Mouse (Mus musculus): Measurements from ENCODE around the gene Csnk2b. TPM values are rescaled to one million over a fixed set of nuclear protein-coding genes. Genes with fewer than 3 reads are reported as not detected.

Csnk2b gene
- polyA plus RNA-seq, 1 experiment from 2014 or later = 361 TPM

DNA sequence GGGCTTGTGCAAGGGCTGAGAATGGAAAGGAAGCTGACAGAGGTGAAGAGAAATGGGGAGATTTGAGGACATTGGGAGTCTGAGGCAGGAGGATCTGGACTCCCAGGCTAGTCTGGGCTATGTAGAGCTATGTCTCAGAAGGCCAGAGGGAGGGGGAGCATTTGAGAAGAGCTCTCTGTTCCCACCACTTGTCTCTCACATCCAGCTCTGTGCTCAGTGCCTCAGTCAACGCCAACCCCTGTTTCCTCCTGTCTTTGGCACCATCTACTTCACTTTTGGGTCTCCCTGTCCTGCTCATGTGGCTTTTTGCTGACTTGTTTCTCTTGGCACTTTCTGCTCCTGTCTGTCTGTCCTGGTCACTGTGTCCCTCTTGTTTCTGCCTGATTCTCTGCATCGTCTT is 44.6 kb downstream of the Csnk2b start:
- Histone ChIP-seq H3K4me3 (ENCODE audit: low read depth, low read length) (no peak overlapping the region), H3K9me3 (ENCODE audit: control insufficient read depth, low read length) (no peaks in the 10 kb centered on the region), H3K27me3 (ENCODE audit: control insufficient read depth, insufficient read depth, low read length) (no peaks in the 10 kb centered on the region), H3K9ac (replicated peaks; ENCODE audit: low read depth, low read length) (no peak overlapping the region), H3K4me2 (ENCODE audit: low read depth, low read length) (no peak overlapping the region; the same call in 1 of the 2 replicates), H3K36me3 (ENCODE audit: control insufficient read depth, insufficient read depth, low read length) (no peaks in the 10 kb centered on the region), H3K27ac (ENCODE audit: low read depth, low read length) (no peak overlapping the region), H3K4me1 (ENCODE audit: control insufficient read depth, insufficient read depth, low read length) (peaks cover 5% of the 10 kb centered on the region; the same call in 1 of the 2 replicates)
- 22% methylated on average over 2 of the region's 2 CpGs for WGBS
- ATAC-seq (ENCODE audit: low read depth) = no peak

DNA sequence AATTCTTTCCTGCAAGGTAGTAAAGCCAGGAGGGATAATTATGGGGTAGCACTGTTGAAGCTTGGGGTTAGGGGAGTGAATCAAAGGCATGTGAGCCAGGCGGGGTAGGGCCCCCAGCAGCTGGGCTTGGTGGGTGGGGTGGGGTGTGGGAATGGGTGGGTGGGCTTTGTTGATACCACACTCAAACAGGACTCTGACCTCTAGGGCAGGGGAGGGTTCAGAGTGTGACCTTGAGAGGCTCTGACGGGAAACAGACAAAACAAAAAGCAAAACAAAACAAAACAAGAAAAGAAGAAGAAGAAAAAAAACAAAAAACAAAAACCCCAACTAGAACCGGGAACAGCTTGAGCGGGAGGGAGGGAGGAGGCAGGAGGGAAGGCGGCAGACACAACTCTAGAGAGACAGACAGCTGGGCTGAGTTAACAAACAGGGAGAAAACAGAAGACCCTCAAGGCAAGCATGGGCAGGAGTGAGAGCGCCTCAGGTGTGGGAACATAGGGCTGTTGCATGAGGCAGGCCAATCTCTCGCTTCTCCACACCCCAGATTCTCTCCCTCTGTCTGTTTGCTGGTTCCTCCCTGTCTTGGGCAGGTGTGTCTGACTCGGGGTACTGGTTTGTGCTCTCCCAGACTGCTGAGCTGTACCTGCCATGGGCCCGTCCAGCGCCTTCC is 45.2 kb downstream of the Csnk2b start, which contains the start of gene Ly6g6e:
Ly6g6e (plus strand) TSS at position 396 of the 670 bp plus-strand sequence.
- H3K27ac ChIP-seq (ENCODE audit: low read depth, low read length) = no peak within 1 kb of the TSS
- WGBS = 31% methylated on average over 10 of the region's 10 CpGs
- no peaks in the 10 kb centered on the region for H3K36me3 ChIP-seq (ENCODE audit: control insufficient read depth, insufficient read depth, low read length)
- no peak for ATAC-seq (ENCODE audit: low read depth)
- H3K4me3 ChIP-seq (ENCODE audit: low read depth, low read length) = peak within 1 kb of the TSS; percentile 9
- H3K27me3 ChIP-seq (ENCODE audit: control insufficient read depth, insufficient read depth, low read length) = no peaks in the 10 kb centered on the region
- peak within 1 kb of the TSS; percentile 15; the same call in 1 of the 2 replicates for H3K4me2 ChIP-seq (ENCODE audit: low read depth, low read length)
- peaks cover 5% of the 10 kb centered on the region; the same call in 1 of the 2 replicates for H3K4me1 ChIP-seq (ENCODE audit: control insufficient read depth, insufficient read depth, low read length)
- no peak within 1 kb of the TSS for H3K9ac ChIP-seq (replicated peaks; ENCODE audit: low read depth, low read length)
- H3K9me3 ChIP-seq (ENCODE audit: control insufficient read depth, low read length) = no peaks in the 10 kb centered on the region

DNA sequence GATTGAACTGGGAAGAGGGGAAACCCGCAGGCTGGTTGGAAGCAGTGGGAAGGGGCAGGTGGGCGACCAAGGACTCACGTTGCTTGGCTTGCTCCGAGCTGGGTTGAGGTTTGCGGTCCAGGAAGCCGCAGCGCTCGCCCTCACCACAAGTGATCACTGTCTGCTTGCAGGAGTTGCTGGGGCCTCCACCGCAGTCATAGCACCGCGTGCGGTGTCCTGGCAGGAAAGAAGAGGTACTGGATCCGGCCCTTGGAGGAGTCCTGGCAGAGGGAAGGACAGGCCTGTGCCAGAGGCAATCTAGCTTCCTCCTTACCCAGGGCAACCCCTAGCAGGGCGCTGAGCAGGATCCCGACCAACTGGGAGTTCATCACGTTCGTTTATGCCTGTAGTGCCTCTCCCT is 47.8 kb downstream of the Csnk2b start:
- WGBS = 35% methylated on average over 17 of the region's 17 CpGs
- H3K9me3 ChIP-seq (ENCODE audit: control insufficient read depth, low read length) = no peaks in the 10 kb centered on the region

DNA sequence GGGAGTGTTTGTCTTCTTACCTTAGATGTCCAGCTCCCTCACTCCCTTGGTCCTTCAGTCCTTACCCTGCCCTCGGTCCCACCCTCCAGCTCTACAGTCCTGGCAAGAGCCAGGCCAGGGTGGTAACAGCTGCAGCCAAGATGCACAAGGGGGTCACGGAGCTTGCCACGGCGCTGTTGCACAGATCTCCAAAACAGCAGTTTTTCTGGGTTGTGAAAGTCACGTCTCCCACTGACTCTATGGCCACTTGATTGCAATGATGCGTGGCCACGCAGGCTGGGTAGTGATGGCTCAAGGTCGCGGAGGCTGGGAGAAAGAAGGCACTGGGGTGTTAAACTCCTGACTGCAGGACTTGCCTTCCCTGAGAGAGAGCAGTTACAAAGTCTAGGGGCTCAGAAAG is 50.4 kb downstream of the Csnk2b start:
- no peak overlapping the region for H3K9ac ChIP-seq (replicated peaks; ENCODE audit: low read depth, low read length)
- ATAC-seq (ENCODE audit: low read depth) = no peak
- 81% methylated on average over 9 of the region's 9 CpGs for WGBS
- no peaks in the 10 kb centered on the region for H3K4me1 ChIP-seq (ENCODE audit: control insufficient read depth, insufficient read depth, low read length)
- no peaks in the 10 kb centered on the region for H3K27me3 ChIP-seq (ENCODE audit: control insufficient read depth, insufficient read depth, low read length)
- no peak overlapping the region for H3K4me2 ChIP-seq (ENCODE audit: low read depth, low read length)
- H3K9me3 ChIP-seq (ENCODE audit: control insufficient read depth, low read length) = no peaks in the 10 kb centered on the region
- H3K36me3 ChIP-seq (ENCODE audit: control insufficient read depth, insufficient read depth, low read length) = no peaks in the 10 kb centered on the region
- no peak overlapping the region for H3K4me3 ChIP-seq (ENCODE audit: low read depth, low read length)
- no peak overlapping the region for H3K27ac ChIP-seq (ENCODE audit: low read depth, low read length)

More for the DNA sequence above, 47.8 kb downstream of the Csnk2b start:
- Histone ChIP-seq H3K4me3 (ENCODE audit: low read depth, low read length) (no peak overlapping the region), H3K36me3 (ENCODE audit: control insufficient read depth, insufficient read depth, low read length) (no peaks in the 10 kb centered on the region), H3K4me1 (ENCODE audit: control insufficient read depth, insufficient read depth, low read length) (peaks cover 5% of the 10 kb centered on the region; the same call in 1 of the 2 replicates), H3K9ac (replicated peaks; ENCODE audit: low read depth, low read length) (no peak overlapping the region), H3K4me2 (ENCODE audit: low read depth, low read length) (no peak overlapping the region), H3K27ac (ENCODE audit: low read depth, low read length) (no peak overlapping the region), H3K27me3 (ENCODE audit: control insufficient read depth, insufficient read depth, low read length) (no peaks in the 10 kb centered on the region)
- no peak for ATAC-seq (ENCODE audit: low read depth)

DNA sequence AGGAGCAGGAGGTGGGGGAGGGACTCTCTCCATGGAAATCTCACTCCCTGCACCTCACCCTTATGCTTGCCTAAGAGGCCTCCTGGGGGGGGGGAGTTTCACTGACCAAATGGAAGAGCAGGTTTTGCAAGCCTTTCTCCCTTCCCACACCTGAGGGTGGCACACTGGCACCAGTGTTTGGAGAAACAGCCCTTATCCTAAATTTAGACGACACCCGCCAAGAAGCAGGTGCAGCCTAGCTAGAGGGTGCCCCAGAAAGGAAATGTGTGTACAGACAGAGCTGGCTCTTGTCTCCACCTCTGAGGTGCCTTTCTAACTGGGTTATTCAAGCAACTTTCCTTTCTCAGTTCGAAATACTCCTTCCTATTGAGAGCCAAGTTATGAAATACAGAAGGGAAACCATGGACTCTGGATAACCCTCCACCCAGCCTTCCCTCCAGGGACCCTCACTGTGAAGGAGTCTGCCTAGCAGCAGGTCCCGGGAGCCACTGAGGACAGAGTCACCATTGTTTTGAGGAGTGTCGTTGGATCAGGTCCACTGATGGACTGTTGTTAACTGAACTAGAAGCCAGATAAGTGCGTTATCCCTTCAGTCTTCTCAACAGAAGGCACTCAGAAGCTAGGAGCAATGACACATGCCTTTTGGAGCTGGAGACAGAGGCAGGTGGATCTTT is 51.2 kb downstream of the Csnk2b start:
- Histone ChIP-seq H3K27me3 (ENCODE audit: control insufficient read depth, insufficient read depth, low read length) (no peaks in the 10 kb centered on the region), H3K27ac (ENCODE audit: low read depth, low read length) (no peak overlapping the region), H3K4me2 (ENCODE audit: low read depth, low read length) (no peak overlapping the region), H3K4me3 (ENCODE audit: low read depth, low read length) (no peak overlapping the region), H3K4me1 (ENCODE audit: control insufficient read depth, insufficient read depth, low read length) (no peaks in the 10 kb centered on the region), H3K9ac (replicated peaks; ENCODE audit: low read depth, low read length) (no peak overlapping the region), H3K36me3 (ENCODE audit: control insufficient read depth, insufficient read depth, low read length) (no peaks in the 10 kb centered on the region), H3K9me3 (ENCODE audit: control insufficient read depth, low read length) (no peaks in the 10 kb centered on the region)
- ATAC-seq (ENCODE audit: low read depth) = no peak
- WGBS = 68% methylated on average over 6 of the region's 6 CpGs

DNA sequence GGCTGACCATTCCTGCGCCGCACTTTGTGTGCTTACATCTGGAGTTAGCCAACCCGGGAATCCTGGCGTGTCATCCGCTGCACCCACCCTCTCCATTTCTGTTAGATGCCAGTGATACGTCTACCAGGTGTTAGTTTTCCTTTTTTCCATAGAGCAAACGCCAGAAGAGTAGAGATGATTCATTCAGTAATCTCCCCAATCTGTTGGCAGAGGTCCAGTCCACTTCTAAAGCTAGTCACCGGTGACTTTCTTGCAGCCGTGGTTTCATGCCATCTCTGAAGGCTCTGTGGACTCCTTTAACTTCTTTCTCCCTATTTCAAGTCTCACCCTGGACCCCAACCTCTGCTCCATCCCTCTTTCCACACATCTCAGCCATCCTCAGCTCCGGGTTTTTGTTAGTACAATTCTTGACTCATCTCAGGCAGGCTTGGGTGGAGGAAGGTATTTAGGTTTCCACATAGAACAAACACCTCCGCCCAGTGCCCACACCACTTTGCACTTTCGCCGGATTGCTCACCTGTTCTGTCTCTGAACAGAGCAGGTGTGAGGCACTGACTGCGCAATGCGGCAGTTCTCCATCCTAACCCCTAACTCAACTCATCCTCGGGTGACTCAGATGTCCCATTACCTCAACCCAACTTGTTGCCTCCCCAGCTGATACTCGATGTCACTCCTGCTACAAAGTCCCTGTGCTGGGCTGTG is 53.5 kb downstream of the Csnk2b start:
- Histone ChIP-seq H3K27ac (ENCODE audit: low read depth, low read length) (no peak overlapping the region), H3K27me3 (ENCODE audit: control insufficient read depth, insufficient read depth, low read length) (0 out of 2 replicates have a peak, but pooled peaks cover 6% of the 10 kb centered on the region), H3K4me2 (ENCODE audit: low read depth, low read length) (no peak overlapping the region), H3K4me1 (ENCODE audit: control insufficient read depth, insufficient read depth, low read length) (0 out of 2 replicates have a peak, but pooled peaks cover 9% of the 10 kb centered on the region), H3K36me3 (ENCODE audit: control insufficient read depth, insufficient read depth, low read length) (no peaks in the 10 kb centered on the region), H3K9ac (replicated peaks; ENCODE audit: low read depth, low read length) (no peak overlapping the region), H3K9me3 (ENCODE audit: control insufficient read depth, low read length) (no peaks in the 10 kb centered on the region), H3K4me3 (ENCODE audit: low read depth, low read length) (no peak overlapping the region)
- no peak for ATAC-seq (ENCODE audit: low read depth)
- 86% methylated on average over 17 of the region's 17 CpGs for WGBS

Other genes with a start within 250 kb of the Csnk2b start
- gene Zbtb12, start 242.6 kb downstream of the Csnk2b start, polyA plus RNA-seq (2014; fragmentation: Nextera tagmentation; extraction: Ambion mirVana) = 2.2 and 2.3 TPM in 2 replicates
- not detected in 2 replicates for gene Gm20547, start 240.0 kb downstream of the Csnk2b start, polyA plus RNA-seq (2014; fragmentation: Nextera tagmentation; extraction: Ambion mirVana)
- 1.5 and 2.1 TPM in 2 replicates for gene C2, start 223.8 kb downstream of the Csnk2b start, polyA plus RNA-seq (2014; fragmentation: Nextera tagmentation; extraction: Ambion mirVana)
- 78.1 and 86.8 TPM in 2 replicates for gene Ehmt2, start 223.6 kb downstream of the Csnk2b start, polyA plus RNA-seq (2014; fragmentation: Nextera tagmentation; extraction: Ambion mirVana)
- not detected in 2 replicates for gene Slc44a4, start 207.6 kb downstream of the Csnk2b start, polyA plus RNA-seq (2014; fragmentation: Nextera tagmentation; extraction: Ambion mirVana)
- 27.4 and 30.1 TPM in 2 replicates for gene Neu1, start 190.8 kb downstream of the Csnk2b start, polyA plus RNA-seq (2014; fragmentation: Nextera tagmentation; extraction: Ambion mirVana)
- gene Hspa1b, start 162.8 kb downstream of the Csnk2b start, polyA plus RNA-seq (2014; fragmentation: Nextera tagmentation; extraction: Ambion mirVana) = 0.27 and 0.35 TPM in 2 replicates
- gene Gm20481, start 152.1 kb downstream of the Csnk2b start, polyA plus RNA-seq (2014; fragmentation: Nextera tagmentation; extraction: Ambion mirVana) = not detected in 2 replicates
- 7.0 and 7.6 TPM in 2 replicates for gene Hspa1a, start 149.9 kb downstream of the Csnk2b start, polyA plus RNA-seq (2014; fragmentation: Nextera tagmentation; extraction: Ambion mirVana)
- 1.6 and 2.8 TPM in 2 replicates for gene Hspa1l, start 149.3 kb downstream of the Csnk2b start, polyA plus RNA-seq (2014; fragmentation: Nextera tagmentation; extraction: Ambion mirVana)
- 89.1 and 89.5 TPM in 2 replicates for gene Lsm2, start 140.2 kb downstream of the Csnk2b start, polyA plus RNA-seq (2014; fragmentation: Nextera tagmentation; extraction: Ambion mirVana)
- 51.4 and 56.9 TPM in 2 replicates for gene Vars, start 121.1 kb downstream of the Csnk2b start, polyA plus RNA-seq (2014; fragmentation: Nextera tagmentation; extraction: Ambion mirVana)
- 0.11 and 0.15 TPM in 2 replicates for gene Vwa7, start 105.5 kb downstream of the Csnk2b start, polyA plus RNA-seq (2014; fragmentation: Nextera tagmentation; extraction: Ambion mirVana)
- 2.1 and 2.2 TPM in 2 replicates for gene Sapcd1, start 94.0 kb downstream of the Csnk2b start, polyA plus RNA-seq (2014; fragmentation: Nextera tagmentation; extraction: Ambion mirVana)
- 1.9 and 2.2 TPM in 2 replicates for gene Msh5, start 75.3 kb downstream of the Csnk2b start, polyA plus RNA-seq (2014; fragmentation: Nextera tagmentation; extraction: Ambion mirVana)
- 13.3 and 37.0 TPM in 2 replicates for gene Clic1, start 72.1 kb downstream of the Csnk2b start, polyA plus RNA-seq (2014; fragmentation: Nextera tagmentation; extraction: Ambion mirVana)
- 269 and 303 TPM in 2 replicates for gene Ddah2, start 63.0 kb downstream of the Csnk2b start, polyA plus RNA-seq (2014; fragmentation: Nextera tagmentation; extraction: Ambion mirVana)
- not detected in 2 replicates for gene Ly6g6c, start 56.7 kb downstream of the Csnk2b start, polyA plus RNA-seq (2014; fragmentation: Nextera tagmentation; extraction: Ambion mirVana)
- 0.12 and 0.15 TPM in 2 replicates for gene Mpig6b, start 55.9 kb downstream of the Csnk2b start, polyA plus RNA-seq (2014; fragmentation: Nextera tagmentation; extraction: Ambion mirVana)
- 0.46 and 0.66 TPM in 2 replicates for gene Ly6g6e, start 45.2 kb downstream of the Csnk2b start, polyA plus RNA-seq (2014; fragmentation: Nextera tagmentation; extraction: Ambion mirVana)
- gene Ly6g6d, start 44.0 kb downstream of the Csnk2b start, polyA plus RNA-seq (2014; fragmentation: Nextera tagmentation; extraction: Ambion mirVana) = 0.84 and 1.8 TPM in 2 replicates
- gene Ly6g6f, start 36.4 kb downstream of the Csnk2b start, polyA plus RNA-seq (2014; fragmentation: Nextera tagmentation; extraction: Ambion mirVana) = 0.23 TPM in 1 of 2 replicates, not detected in the other
- gene Abhd16a, start 32.8 kb downstream of the Csnk2b start, polyA plus RNA-seq (2014; fragmentation: Nextera tagmentation; extraction: Ambion mirVana) = 82.3 and 92.5 TPM in 2 replicates
- not detected in 2 replicates for gene Ly6g5c, start 13.8 kb downstream of the Csnk2b start, polyA plus RNA-seq (2014; fragmentation: Nextera tagmentation; extraction: Ambion mirVana)
- gene Ly6g5b, start 6.6 kb downstream of the Csnk2b start, polyA plus RNA-seq (2014; fragmentation: Nextera tagmentation; extraction: Ambion mirVana) = 0.52 and 0.92 TPM in 2 replicates
- gene Gpank1, start 598 bp downstream of the Csnk2b start, polyA plus RNA-seq (2014; fragmentation: Nextera tagmentation; extraction: Ambion mirVana) = 22.2 and 23.7 TPM in 2 replicates
- gene D17H6S53E, start 4.3 kb upstream of the Csnk2b start, polyA plus RNA-seq (2014; fragmentation: Nextera tagmentation; extraction: Ambion mirVana) = 8.1 and 9.7 TPM in 2 replicates
- 0.75 and 0.89 TPM in 2 replicates for gene Apom, start 10.0 kb upstream of the Csnk2b start, polyA plus RNA-seq (2014; fragmentation: Nextera tagmentation; extraction: Ambion mirVana)
- 88.3 and 102 TPM in 2 replicates for gene Bag6, start 13.1 kb upstream of the Csnk2b start, polyA plus RNA-seq (2014; fragmentation: Nextera tagmentation; extraction: Ambion mirVana)
- gene Prrc2a, start 42.8 kb upstream of the Csnk2b start, polyA plus RNA-seq (2014; fragmentation: Nextera tagmentation; extraction: Ambion mirVana) = 181 and 195 TPM in 2 replicates
- gene Aif1, start 54.0 kb upstream of the Csnk2b start, polyA plus RNA-seq (2014; fragmentation: Nextera tagmentation; extraction: Ambion mirVana) = 6.7 and 10.7 TPM in 2 replicates
- gene Lst1, start 66.4 kb upstream of the Csnk2b start, polyA plus RNA-seq (2014; fragmentation: Nextera tagmentation; extraction: Ambion mirVana) = 3.7 and 8.8 TPM in 2 replicates
- 0.31 and 0.62 TPM in 2 replicates for gene Ltb, start 72.4 kb upstream of the Csnk2b start, polyA plus RNA-seq (2014; fragmentation: Nextera tagmentation; extraction: Ambion mirVana)
- not detected in 2 replicates for gene Tnf, start 80.0 kb upstream of the Csnk2b start, polyA plus RNA-seq (2014; fragmentation: Nextera tagmentation; extraction: Ambion mirVana)
- gene Lta, start 83.3 kb upstream of the Csnk2b start, polyA plus RNA-seq (2014; fragmentation: Nextera tagmentation; extraction: Ambion mirVana) = 0.24 and 0.26 TPM in 2 replicates
- 0.44 TPM in 1 of 2 replicates, not detected in the other for gene Gm16181, start 98.8 kb upstream of the Csnk2b start, polyA plus RNA-seq (2014; fragmentation: Nextera tagmentation; extraction: Ambion mirVana)
- 118 and 154 TPM in 2 replicates for gene Atp6v1g2, start 111.6 kb upstream of the Csnk2b start, polyA plus RNA-seq (2014; fragmentation: Nextera tagmentation; extraction: Ambion mirVana)
- gene Nfkbil1, start 113.7 kb upstream of the Csnk2b start, polyA plus RNA-seq (2014; fragmentation: Nextera tagmentation; extraction: Ambion mirVana) = 3.4 and 4.3 TPM in 2 replicates
- gene Ddx39b, start 119.7 kb upstream of the Csnk2b start, polyA plus RNA-seq (2014; fragmentation: Nextera tagmentation; extraction: Ambion mirVana) = 373 and 383 TPM in 2 replicates
- 99.9 and 111 TPM in 2 replicates for gene H2-D1, start 140.7 kb upstream of the Csnk2b start, polyA plus RNA-seq (2014; fragmentation: Nextera tagmentation; extraction: Ambion mirVana)
- gene H2-Q1, start 198.4 kb upstream of the Csnk2b start, polyA plus RNA-seq (2014; fragmentation: Nextera tagmentation; extraction: Ambion mirVana) = 0.48 TPM in 1 of 2 replicates, not detected in the other
- gene H2-Q2, start 220.2 kb upstream of the Csnk2b start, polyA plus RNA-seq (2014; fragmentation: Nextera tagmentation; extraction: Ambion mirVana) = 1.4 and 2.9 TPM in 2 replicates